Mouse (Mus musculus): ENCODE results near the gene Ncam2.

DNA sequence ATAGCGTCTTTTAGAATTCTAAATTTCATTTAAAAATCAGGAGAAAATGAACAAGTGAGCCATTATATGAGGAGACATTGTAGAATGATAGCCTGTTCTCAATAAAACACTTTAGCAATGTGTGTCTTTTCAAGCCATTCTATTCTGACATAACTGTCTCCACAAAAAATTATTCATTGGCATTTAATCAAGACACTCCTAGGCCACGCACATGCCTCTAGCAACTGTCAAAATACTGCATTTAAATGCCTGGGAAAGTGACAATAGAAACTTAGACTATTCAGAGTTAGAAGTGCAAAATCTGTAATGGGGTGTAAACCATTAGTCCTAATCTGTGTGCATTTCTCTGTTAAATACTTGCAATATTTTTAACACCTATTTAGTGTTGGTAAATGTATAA is 456.1 kb downstream of the Ncam2 start:
- TF ChIP-seq ZC3H11A (IDR thresholded peaks at IDR 0.05; ENCODE audit: borderline replicate concordance, low read depth, low read length): no peak
- no peak for TF ChIP-seq ZNF384 (IDR thresholded peaks at IDR 0.05; ENCODE audit: low read depth, low read length)
- TF ChIP-seq HCFC1 (IDR thresholded peaks at IDR 0.05; ENCODE audit: borderline replicate concordance, insufficient read depth, low read length): no peak
- TF ChIP-seq MAFK (IDR thresholded peaks at IDR 0.05; ENCODE audit: insufficient read depth, low read depth, low read length): no peak
- TF ChIP-seq CHD2 (IDR thresholded peaks at IDR 0.05; ENCODE audit: low read depth, low read length): no peak

Measured in ES-E14 (cell line).